Mouse (Mus musculus) kidney, adult 11 months (tissue): Measurements from ENCODE around the gene Timm13.

Experiments used
- DNase-seq: peaks from one replicate; pipeline ENCODE4 v3.0.0; 2022

The Timm13 gene

DNA sequence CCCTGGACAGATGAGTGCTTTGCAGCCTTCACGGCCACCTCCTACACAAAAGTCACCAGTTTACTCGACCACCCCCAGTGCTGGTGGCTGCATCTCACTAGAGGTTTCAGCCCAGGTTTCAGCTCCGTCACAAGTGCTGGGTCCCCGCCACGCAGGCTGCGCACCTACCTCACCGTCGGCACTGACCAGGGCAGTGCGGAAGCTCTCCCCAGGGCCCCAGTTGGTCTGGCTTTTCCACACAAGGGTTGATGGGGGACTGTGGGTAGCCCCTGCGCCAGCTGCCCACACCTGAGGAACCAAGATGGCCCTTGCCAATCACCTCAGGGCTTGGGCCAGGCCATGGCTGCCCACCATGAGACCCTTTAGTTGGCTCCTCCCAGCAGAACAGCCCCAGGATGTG, 2.5 kb upstream of the Timm13 start:
- DNase-seq = no peak

DNA sequence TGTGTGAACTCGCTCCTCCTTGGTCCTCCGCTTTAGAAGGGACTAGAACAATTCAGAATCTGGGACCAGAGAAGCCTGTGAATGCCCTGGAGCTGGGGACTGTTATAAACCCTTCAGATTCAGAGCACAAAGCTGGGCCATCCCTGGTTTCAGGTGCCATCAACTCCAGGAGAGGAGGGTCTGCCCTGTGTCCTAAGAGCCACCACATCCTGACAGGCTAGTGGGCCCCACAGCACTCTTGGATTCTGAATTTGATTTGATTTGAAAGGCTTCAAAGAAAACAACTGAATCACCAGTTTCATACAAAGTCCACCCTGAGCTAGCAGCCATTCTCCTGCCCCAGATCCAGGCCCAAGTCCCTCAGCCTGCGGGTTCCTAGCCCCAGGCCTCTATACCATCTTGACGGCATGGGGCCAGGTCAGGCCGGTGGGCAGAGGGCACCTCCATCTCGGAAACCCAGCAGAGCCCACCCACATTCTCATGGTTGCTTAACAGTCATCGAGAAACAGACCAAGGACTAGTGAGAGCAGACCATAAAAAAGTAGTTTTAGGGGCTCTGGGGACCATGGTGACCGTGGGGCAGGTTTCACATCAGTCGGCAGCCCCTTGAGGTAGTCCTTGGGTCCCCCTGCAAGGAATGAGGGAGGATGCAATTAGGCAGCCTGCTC, 1.6 kb upstream of the Timm13 start:
- DNase-seq = no peak

DNA sequence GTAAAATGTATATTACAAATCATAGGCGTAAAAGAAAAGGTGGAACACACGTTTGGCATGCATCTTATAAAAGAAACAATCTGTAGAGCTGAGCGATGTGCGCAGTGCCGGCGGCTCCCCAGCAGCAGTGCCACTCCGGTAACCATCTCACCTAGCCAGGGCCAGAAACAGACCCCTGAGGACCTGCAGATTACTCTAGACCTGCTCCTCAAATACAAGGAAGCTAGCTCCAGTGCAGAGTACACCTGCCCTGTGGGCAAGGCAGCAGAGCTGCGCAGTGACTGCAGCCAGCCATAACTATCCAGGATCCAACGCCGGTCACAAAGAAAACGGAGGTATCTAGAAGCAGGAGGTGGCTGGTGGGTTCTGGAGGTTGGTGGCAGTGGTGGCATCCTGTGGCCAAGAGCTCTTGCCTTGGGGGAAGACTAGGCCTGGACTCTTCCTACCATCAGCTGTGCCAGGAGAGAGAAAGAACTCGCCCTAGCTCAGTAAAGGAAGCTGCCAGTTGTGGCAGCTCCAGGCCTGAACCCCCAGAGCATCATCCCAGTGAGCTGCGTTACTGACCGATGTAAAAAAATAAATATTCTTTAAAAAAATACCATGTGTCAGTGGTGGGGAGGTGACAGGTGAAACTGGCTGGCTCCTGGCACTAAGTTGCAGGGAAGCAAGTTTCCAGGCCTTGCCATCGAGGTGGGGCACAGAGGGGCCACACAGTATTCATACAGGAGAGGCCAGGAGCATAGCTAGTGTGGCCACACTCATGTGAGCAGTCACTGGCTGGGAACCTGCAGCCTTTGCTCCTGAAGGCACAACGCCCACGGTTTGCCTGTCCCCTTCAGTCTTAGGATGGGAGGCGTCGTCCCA, 872 bp upstream of the Timm13 start:
- DNase-seq = peak; percentile 48

DNA sequence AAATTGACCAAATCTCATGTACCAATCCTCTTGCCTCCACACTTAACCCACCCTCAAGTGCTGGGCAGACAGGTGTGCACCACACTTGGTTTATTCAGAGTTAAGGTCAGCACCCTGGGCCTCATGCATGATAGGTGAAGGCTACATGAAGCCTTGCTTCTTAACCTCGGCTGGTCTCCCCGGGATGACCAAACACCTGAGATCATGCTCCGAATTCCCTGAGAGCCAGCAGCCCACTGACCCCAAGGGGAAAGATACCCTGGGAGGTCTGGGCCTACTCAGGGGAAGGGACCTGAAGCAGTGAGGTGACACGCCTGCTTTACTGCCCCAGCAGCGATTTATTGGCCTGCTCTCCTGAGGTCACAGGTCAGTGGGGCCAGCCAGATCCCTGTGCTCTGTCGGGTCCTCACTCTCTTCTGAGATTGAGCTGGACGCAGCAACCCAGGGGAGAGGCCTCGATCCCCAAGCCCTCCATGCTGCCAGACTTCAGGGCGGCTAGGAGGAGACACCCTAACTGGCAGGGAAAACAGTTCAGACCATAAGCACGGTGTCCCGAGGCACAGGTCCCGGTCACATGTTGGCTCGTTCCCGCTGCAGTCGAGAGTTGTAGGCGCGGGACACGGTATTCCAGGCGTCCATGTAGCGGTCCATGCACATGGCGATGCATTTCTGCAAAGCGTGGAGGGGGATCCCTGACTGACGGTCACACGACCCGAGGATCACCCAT, 1.0 kb downstream of the Timm13 start:
- DNase-seq = no peak

DNA sequence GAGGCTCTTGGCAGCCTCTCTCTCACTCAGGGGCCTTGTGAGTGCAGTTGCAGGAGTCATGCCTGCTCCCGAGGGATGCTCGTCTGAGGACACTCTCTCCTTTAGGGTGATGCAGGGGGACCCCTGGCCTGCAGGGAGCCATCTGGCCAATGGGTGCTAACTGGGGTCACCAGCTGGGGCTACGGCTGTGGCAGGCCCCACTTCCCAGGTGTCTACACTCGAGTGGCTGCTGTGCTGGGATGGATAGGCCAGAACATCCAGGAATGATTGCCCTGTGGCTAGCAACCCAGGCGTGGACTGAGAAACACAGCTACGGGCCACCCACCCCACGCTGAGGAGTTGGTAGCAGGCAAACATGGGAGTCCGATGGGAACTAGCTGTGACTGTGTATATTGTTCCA, 1.7 kb downstream of the Timm13 start:
- no peak for DNase-seq

DNA sequence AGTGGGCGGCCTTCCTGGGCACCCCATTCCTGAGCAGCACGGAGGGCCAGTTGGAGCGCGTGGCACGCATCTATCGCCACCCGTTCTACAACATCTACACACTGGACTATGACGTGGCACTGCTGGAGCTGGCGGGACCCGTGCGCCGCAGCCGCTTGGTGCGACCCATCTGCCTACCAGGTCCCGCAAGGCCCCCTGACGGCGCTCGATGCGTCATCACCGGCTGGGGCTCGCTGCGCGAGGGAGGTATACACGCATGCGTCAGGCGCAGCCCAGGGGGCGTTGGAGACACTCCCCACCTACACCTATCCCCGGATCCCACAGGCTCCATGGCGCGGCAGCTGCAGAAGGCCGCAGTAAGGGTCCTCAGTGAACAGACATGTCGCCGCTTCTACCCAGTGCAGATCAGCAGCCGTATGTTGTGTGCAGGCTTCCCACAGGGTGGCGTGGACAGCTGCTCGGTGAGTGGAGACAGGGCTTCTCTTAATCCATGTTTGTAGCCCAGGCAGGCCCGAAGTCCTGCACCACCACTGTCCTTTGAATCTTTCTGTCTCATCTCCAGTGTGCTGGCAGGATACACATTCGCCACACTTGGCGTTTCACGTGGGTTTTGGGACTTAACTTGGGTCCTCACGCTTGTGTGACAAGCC, 2.8 kb downstream of the Timm13 start:
- DNase-seq = no peak

- no peak for DNase-seq
Measured at GRCm38 (mm10) chr10:80896581-80897485, 3.9 kb downstream of the Timm13 start.

GRCm38 (mm10) chr10:80895697-80896096, 5.1 kb downstream of the Timm13 start:
- no peak for DNase-seq

DNA sequence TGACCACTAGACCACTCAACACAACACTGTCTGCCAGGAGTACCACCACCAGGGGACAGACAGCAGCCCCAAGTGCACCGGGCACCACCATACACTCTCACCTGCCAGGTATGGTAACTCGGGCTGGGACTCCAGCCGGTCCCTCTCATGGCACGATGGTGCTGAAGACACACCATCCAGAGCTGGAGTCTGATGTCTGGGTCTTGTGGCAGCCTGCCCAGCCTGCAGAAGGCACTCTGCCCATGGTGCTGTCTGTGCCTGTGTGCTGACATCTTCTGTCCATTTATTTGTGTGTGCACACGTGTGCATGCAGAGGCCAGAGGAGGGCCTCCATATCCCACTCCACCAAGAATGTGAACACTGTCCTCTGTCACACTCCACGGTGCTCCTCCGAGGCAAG, 5.7 kb downstream of the Timm13 start:
- DNase-seq = no peak

GRCm38 (mm10) chr10:80887181-80887580, 13.6 kb downstream of the Timm13 start:
- peak; percentile 78 for DNase-seq

DNA sequence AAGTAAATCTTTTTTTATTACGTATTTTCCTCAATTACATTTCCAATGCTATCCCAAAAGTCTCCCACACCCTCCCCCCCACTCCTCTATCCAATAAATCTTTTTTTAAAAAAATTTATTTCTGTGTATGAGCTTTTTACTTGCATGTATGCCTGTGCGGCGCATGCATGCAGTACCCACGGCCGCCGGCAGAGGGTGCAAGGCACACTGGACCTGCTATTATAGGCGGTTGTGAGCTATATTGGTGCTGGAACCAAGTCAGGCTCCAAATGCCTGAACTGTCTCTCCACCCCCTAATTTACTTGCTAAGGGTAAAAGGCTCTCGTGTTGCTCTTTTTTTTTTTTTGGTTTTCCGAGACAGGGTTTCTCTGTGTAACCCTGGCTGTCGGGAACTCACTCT, 19.5 kb downstream of the Timm13 start:
- peak; percentile 67 for DNase-seq

DNA sequence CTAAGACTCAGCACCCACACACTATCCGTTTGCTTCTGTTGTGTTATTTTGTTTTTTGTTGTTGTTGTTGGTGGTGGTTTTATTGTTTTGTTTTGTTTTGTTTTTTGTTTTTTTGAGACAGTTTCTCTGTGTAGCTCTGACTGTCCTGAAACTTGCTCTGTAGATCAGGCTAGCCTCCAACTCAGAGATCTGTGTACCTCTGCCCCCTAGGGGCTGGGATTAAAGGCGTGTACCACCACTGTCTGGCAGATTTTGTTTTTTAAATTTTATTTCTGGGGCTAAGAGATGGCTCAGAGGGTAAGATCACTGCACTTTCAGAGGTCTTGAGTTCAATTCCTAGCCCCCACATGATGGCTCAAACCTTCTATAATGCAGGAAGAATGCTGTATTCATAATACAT, 19.9 kb downstream of the Timm13 start:
- no peak for DNase-seq

- peak; percentile 38 for DNase-seq
Measured at GRCm38 (mm10) chr10:80880131-80880641, 20.6 kb downstream of the Timm13 start.

DNA sequence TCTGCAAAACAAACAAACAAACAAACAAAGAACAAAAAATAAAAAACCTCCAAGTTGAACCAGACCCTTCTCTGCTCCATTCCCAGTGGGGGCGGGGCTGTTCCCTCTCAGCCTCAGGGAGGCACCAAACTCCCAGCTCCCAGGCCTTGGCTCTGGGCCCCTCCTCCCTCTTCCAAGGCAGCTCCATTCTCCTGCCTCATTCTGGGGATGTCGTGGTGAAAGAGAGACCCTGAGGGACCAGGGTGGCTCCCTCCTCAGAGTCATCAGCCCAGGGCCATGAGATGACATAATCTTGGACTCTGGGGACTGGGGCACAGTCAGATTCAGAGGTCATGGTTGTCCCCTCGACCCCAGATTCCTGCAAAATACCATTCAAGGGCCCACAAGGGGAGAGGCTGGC, 24.2 kb downstream of the Timm13 start:
- no peak for DNase-seq

GRCm38 (mm10) chr10:80876028-80876427, 24.7 kb downstream of the Timm13 start:
- peak; percentile 38 for DNase-seq

- no peak for DNase-seq
Measured at GRCm38 (mm10) chr10:80874035-80874434, 26.7 kb downstream of the Timm13 start.

DNA sequence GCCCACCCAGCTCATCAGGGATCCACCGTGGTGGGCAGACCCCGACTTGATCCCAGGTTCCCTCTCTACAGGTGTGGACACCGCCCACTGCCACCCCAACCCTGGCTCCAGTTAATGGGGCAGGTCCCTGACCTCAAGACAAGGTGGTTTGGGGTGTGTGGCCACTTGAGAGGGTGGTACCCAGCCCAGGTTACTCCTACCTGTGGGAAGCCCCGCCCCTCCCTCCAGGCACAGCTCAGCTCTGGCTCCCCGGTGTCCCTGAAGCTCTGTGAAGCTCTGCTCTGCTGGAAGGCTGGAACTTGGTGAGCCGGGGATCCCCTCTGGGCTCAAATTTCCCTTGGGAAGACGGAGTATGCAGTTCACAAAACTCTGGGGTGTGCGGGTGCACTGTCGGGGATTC, 29.2 kb downstream of the Timm13 start, which contains the start of gene Tmprss9:
Gene Tmprss9, plus strand, starts transcription at position 268 of the 400 bp plus-strand sequence.
- peak; percentile 20 for DNase-seq

GRCm38 (mm10) chr10:80870993-80871392, 29.8 kb downstream of the Timm13 start:
- peak; percentile 83 for DNase-seq

- no peak for DNase-seq
Measured at GRCm38 (mm10) chr10:80864446-80864845, 36.3 kb downstream of the Timm13 start.

DNA sequence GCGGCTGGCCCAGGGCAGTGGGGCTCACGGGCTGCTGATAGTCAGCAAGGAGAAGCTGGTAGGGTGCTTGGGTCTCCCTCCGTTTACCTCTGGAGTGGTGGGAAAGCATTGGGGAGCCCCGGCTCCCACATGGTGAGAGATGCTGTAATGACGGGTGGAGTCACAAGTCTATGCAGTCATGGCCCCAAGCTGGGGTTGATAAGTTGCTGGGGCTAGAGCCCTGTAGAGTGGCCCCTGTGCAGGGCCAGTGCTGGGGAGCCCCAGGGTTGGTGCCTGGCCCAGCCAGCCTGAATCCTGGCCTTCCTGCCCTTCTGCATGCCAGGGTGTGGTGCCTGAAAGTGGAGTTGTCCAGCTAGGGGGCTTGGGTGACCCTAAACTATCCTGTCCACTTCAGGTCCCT, 38.5 kb downstream of the Timm13 start:
- DNase-seq = no peak

GRCm38 (mm10) chr10:80858350-80858935, 42.3 kb downstream of the Timm13 start:
- no peak for DNase-seq
